Mouse (Mus musculus) lung, postnatal 25 days (tissue): Measurements from ENCODE around the gene 6030452D12Rik.
A peak's percentile ranks its signal among the peaks of the same experiment; 100 is the strongest.

Source experiments
- DNase-seq: peaks from one replicate; pipeline ENCODE4 v3.0.0; 2022; ENCODE audit warnings: low spot score

The 6030452D12Rik gene

GRCm38 (mm10) chr8:106500018-106500685 is at the start of gene 6030452D12Rik:
6030452D12Rik (plus strand) TSS chr8:106500522.
- DNase-seq = peak; percentile 51

- no peak for DNase-seq
Measured at GRCm38 (mm10) chr8:106451301-106452085, 48.8 kb upstream of the 6030452D12Rik start.

- DNase-seq = no peak
Measured at GRCm38 (mm10) chr8:106452701-106453481, 47.4 kb upstream of the 6030452D12Rik start.

- DNase-seq = no peak
Measured at GRCm38 (mm10) chr8:106454036-106454435, 46.3 kb upstream of the 6030452D12Rik start.

- DNase-seq = no peak
Measured at GRCm38 (mm10) chr8:106462131-106462530, 38.2 kb upstream of the 6030452D12Rik start.

GRCm38 (mm10) chr8:106463795-106464194 is 36.5 kb upstream of the 6030452D12Rik start:
- DNase-seq = no peak

- no peak for DNase-seq
Measured at GRCm38 (mm10) chr8:106469485-106469884, 30.8 kb upstream of the 6030452D12Rik start.

GRCm38 (mm10) chr8:106474001-106474400 is 26.3 kb upstream of the 6030452D12Rik start:
- DNase-seq = no peak

- DNase-seq = no peak
Measured at GRCm38 (mm10) chr8:106504241-106504640, 3.9 kb downstream of the 6030452D12Rik start.

GRCm38 (mm10) chr8:106505328-106505965 is 5.1 kb downstream of the 6030452D12Rik start:
- no peak for DNase-seq

- DNase-seq = no peak
Measured at GRCm38 (mm10) chr8:106506106-106506505, 5.8 kb downstream of the 6030452D12Rik start.

GRCm38 (mm10) chr8:106507761-106508331 is 7.5 kb downstream of the 6030452D12Rik start:
- peak; percentile 46 for DNase-seq

GRCm38 (mm10) chr8:106508456-106508855 is 8.1 kb downstream of the 6030452D12Rik start:
- DNase-seq = no peak

- DNase-seq = no peak
Measured at GRCm38 (mm10) chr8:106509079-106509780, 8.9 kb downstream of the 6030452D12Rik start.

GRCm38 (mm10) chr8:106510365-106510975 is 10.1 kb downstream of the 6030452D12Rik start, which contains the start of gene Cdh3:
Cdh3 (plus strand) TSS chr8:106510891.
- peak; percentile 84 for DNase-seq

- DNase-seq = no peak
Measured at GRCm38 (mm10) chr8:106511065-106511501, 10.8 kb downstream of the 6030452D12Rik start.

GRCm38 (mm10) chr8:106511531-106512041 is 11.3 kb downstream of the 6030452D12Rik start:
- DNase-seq = no peak

- DNase-seq = no peak
Measured at GRCm38 (mm10) chr8:106512475-106513150, 12.3 kb downstream of the 6030452D12Rik start.

- no peak for DNase-seq
Measured at GRCm38 (mm10) chr8:106515946-106516479, 15.7 kb downstream of the 6030452D12Rik start.
